Mouse (Mus musculus): Measurements from ENCODE around the gene Srrm1. TPM values are rescaled to one million over a fixed set of nuclear protein-coding genes. Genes with fewer than 3 reads are reported as not detected.

Gene Srrm1
- polyA plus RNA-seq (2014; fragmentation: Nextera tagmentation; extraction: Ambion mirVana), result 160 and 179 TPM in 2 replicates

GRCm38 (mm10) chr4:135353066-135353793 is at the start of gene Srrm1:
TSS of gene Srrm1 (minus strand) at chr4:135353321.
- H3K27ac ChIP-seq (replicated peaks; ENCODE audit: low read depth, low read length), result peak within 1 kb of the TSS; percentile 92
- H3K4me1 ChIP-seq (ENCODE audit: control insufficient read depth, insufficient read depth, low read length), result peaks cover 20% of the 10 kb centered on the region
- H3K9me3 ChIP-seq (ENCODE audit: control insufficient read depth, low read length), result no peaks in the 10 kb centered on the region
- H3K4me2 ChIP-seq (ENCODE audit: low read length), result peak within 1 kb of the TSS; percentile 90
- DNase-seq (peak; percentile 100), ATAC-seq (ENCODE audit: low FRiP score, low TSS enrichment) (peak; percentile 95)
- peak within 1 kb of the TSS; percentile 94 for H3K9ac ChIP-seq (replicated peaks; ENCODE audit: low read length)
- no peaks in the 10 kb centered on the region for H3K36me3 ChIP-seq (ENCODE audit: control insufficient read depth, insufficient read depth, low read length)
- WGBS, result under 1% methylated on average over 68 of the region's 69 CpGs
- H3K27me3 ChIP-seq (ENCODE audit: control insufficient read depth, insufficient read depth, low read length), result no peaks in the 10 kb centered on the region
- H3K4me3 ChIP-seq (replicated peaks; ENCODE audit: low read depth, low read length), result peak within 1 kb of the TSS; percentile 99

GRCm38 (mm10) chr4:135401881-135402280 is 48.8 kb upstream of the Srrm1 start:
- H3K4me3 ChIP-seq (replicated peaks; ENCODE audit: low read depth, low read length), result no peak overlapping the region
- 15% methylated on average over 7 of the region's 7 CpGs for WGBS
- no peaks in the 10 kb centered on the region for H3K36me3 ChIP-seq (ENCODE audit: control insufficient read depth, insufficient read depth, low read length)
- peak; percentile 24 for DNase-seq
- no peaks in the 10 kb centered on the region for H3K9me3 ChIP-seq (ENCODE audit: control insufficient read depth, low read length)
- H3K27me3 ChIP-seq (ENCODE audit: control insufficient read depth, insufficient read depth, low read length), result peaks cover 29% of the 10 kb centered on the region
- no peaks in the 10 kb centered on the region for H3K4me1 ChIP-seq (ENCODE audit: control insufficient read depth, insufficient read depth, low read length)
- H3K27ac ChIP-seq (replicated peaks; ENCODE audit: low read depth, low read length), result no peak overlapping the region
- ATAC-seq (ENCODE audit: low FRiP score, low TSS enrichment), result no peak
- H3K9ac ChIP-seq (replicated peaks; ENCODE audit: low read length), result no peak overlapping the region
- no peak overlapping the region for H3K4me2 ChIP-seq (ENCODE audit: low read length)

GRCm38 (mm10) chr4:135397991-135398390 is 44.9 kb upstream of the Srrm1 start, which contains the start of gene Ncmap:
TSS of gene Ncmap (minus strand) at chr4:135398227.
- Histone ChIP-seq H3K4me1 (ENCODE audit: control insufficient read depth, insufficient read depth, low read length) (no peaks in the 10 kb centered on the region), H3K9me3 (ENCODE audit: control insufficient read depth, low read length) (no peaks in the 10 kb centered on the region), H3K9ac (replicated peaks; ENCODE audit: low read length) (peak within 1 kb of the TSS; percentile 37; the same call in 1 of the 2 replicates), H3K36me3 (ENCODE audit: control insufficient read depth, insufficient read depth, low read length) (no peaks in the 10 kb centered on the region), H3K4me3 (replicated peaks; ENCODE audit: low read depth, low read length) (peak within 1 kb of the TSS; percentile 24), H3K27me3 (ENCODE audit: control insufficient read depth, insufficient read depth, low read length) (peaks cover 33% of the 10 kb centered on the region), H3K4me2 (ENCODE audit: low read length) (peak within 1 kb of the TSS; percentile 51), H3K27ac (replicated peaks; ENCODE audit: low read depth, low read length) (no peak within 1 kb of the TSS)
- ATAC-seq (ENCODE audit: low FRiP score, low TSS enrichment) (no peak), DNase-seq (peak; percentile 12)
- WGBS, result 2% methylated on average over 29 of the region's 29 CpGs

- H3K4me1 ChIP-seq (ENCODE audit: control insufficient read depth, insufficient read depth, low read length), result no peaks in the 10 kb centered on the region
- H3K4me2 ChIP-seq (ENCODE audit: low read length), result peak overlapping the region; percentile 51
- ATAC-seq (ENCODE audit: low FRiP score, low TSS enrichment) (no peak), DNase-seq (peak; percentile 24)
- H3K36me3 ChIP-seq (ENCODE audit: control insufficient read depth, insufficient read depth, low read length), result no peaks in the 10 kb centered on the region
- peaks cover 33% of the 10 kb centered on the region for H3K27me3 ChIP-seq (ENCODE audit: control insufficient read depth, insufficient read depth, low read length)
- 5% methylated on average over 16 of the region's 16 CpGs for WGBS
- H3K27ac ChIP-seq (replicated peaks; ENCODE audit: low read depth, low read length), result no peak overlapping the region
- H3K9me3 ChIP-seq (ENCODE audit: control insufficient read depth, low read length), result no peaks in the 10 kb centered on the region
- peak overlapping the region; percentile 37; the same call in 1 of the 2 replicates for H3K9ac ChIP-seq (replicated peaks; ENCODE audit: low read length)
- peak overlapping the region; percentile 24 for H3K4me3 ChIP-seq (replicated peaks; ENCODE audit: low read depth, low read length)
These were observed 44.4 kb upstream of the Srrm1 start for GRCm38 (mm10) chr4:135397551-135397950.

GRCm38 (mm10) chr4:135396303-135396702 is 43.2 kb upstream of the Srrm1 start:
- Histone ChIP-seq H3K4me2 (ENCODE audit: low read length) (no peak overlapping the region), H3K4me1 (ENCODE audit: control insufficient read depth, insufficient read depth, low read length) (no peaks in the 10 kb centered on the region), H3K36me3 (ENCODE audit: control insufficient read depth, insufficient read depth, low read length) (no peaks in the 10 kb centered on the region), H3K9ac (replicated peaks; ENCODE audit: low read length) (no peak overlapping the region), H3K27me3 (ENCODE audit: control insufficient read depth, insufficient read depth, low read length) (peaks cover 33% of the 10 kb centered on the region), H3K4me3 (replicated peaks; ENCODE audit: low read depth, low read length) (no peak overlapping the region), H3K27ac (replicated peaks; ENCODE audit: low read depth, low read length) (no peak overlapping the region), H3K9me3 (ENCODE audit: control insufficient read depth, low read length) (no peaks in the 10 kb centered on the region)
- ATAC-seq (ENCODE audit: low FRiP score, low TSS enrichment) (no peak), DNase-seq (no peak)
- WGBS, result 90% methylated on average over 5 of the region's 5 CpGs

- Histone ChIP-seq H3K4me2 (ENCODE audit: low read length) (no peak overlapping the region), H3K9ac (replicated peaks; ENCODE audit: low read length) (no peak overlapping the region), H3K27ac (replicated peaks; ENCODE audit: low read depth, low read length) (no peak overlapping the region), H3K36me3 (ENCODE audit: control insufficient read depth, insufficient read depth, low read length) (no peaks in the 10 kb centered on the region), H3K4me3 (replicated peaks; ENCODE audit: low read depth, low read length) (no peak overlapping the region), H3K27me3 (ENCODE audit: control insufficient read depth, insufficient read depth, low read length) (peaks cover 33% of the 10 kb centered on the region), H3K9me3 (ENCODE audit: control insufficient read depth, low read length) (no peaks in the 10 kb centered on the region), H3K4me1 (ENCODE audit: control insufficient read depth, insufficient read depth, low read length) (no peaks in the 10 kb centered on the region)
- no peak for DNase-seq
- ATAC-seq (ENCODE audit: low FRiP score, low TSS enrichment), result no peak
- WGBS, result 93% methylated on average over 4 of the region's 4 CpGs
These were observed 42.3 kb upstream of the Srrm1 start for GRCm38 (mm10) chr4:135395375-135395774.

- H3K9ac ChIP-seq (replicated peaks; ENCODE audit: low read length), result no peak overlapping the region
- H3K4me2 ChIP-seq (ENCODE audit: low read length), result no peak overlapping the region
- H3K27ac ChIP-seq (replicated peaks; ENCODE audit: low read depth, low read length), result no peak overlapping the region
- H3K36me3 ChIP-seq (ENCODE audit: control insufficient read depth, insufficient read depth, low read length), result no peaks in the 10 kb centered on the region
- WGBS, result 82% methylated on average over 7 of the region's 7 CpGs
- H3K9me3 ChIP-seq (ENCODE audit: control insufficient read depth, low read length), result no peaks in the 10 kb centered on the region
- H3K27me3 ChIP-seq (ENCODE audit: control insufficient read depth, insufficient read depth, low read length), result peaks cover 30% of the 10 kb centered on the region
- H3K4me1 ChIP-seq (ENCODE audit: control insufficient read depth, insufficient read depth, low read length), result no peaks in the 10 kb centered on the region
- ATAC-seq (ENCODE audit: low FRiP score, low TSS enrichment) (no peak), DNase-seq (no peak)
- H3K4me3 ChIP-seq (replicated peaks; ENCODE audit: low read depth, low read length), result no peak overlapping the region
These were observed 41.5 kb upstream of the Srrm1 start for GRCm38 (mm10) chr4:135394666-135395065.

- Histone ChIP-seq H3K27ac (replicated peaks; ENCODE audit: low read depth, low read length) (no peak overlapping the region), H3K4me2 (ENCODE audit: low read length) (no peak overlapping the region), H3K9ac (replicated peaks; ENCODE audit: low read length) (no peak overlapping the region), H3K36me3 (ENCODE audit: control insufficient read depth, insufficient read depth, low read length) (no peaks in the 10 kb centered on the region), H3K27me3 (ENCODE audit: control insufficient read depth, insufficient read depth, low read length) (peaks cover 18% of the 10 kb centered on the region), H3K4me1 (ENCODE audit: control insufficient read depth, insufficient read depth, low read length) (no peaks in the 10 kb centered on the region), H3K4me3 (replicated peaks; ENCODE audit: low read depth, low read length) (no peak overlapping the region), H3K9me3 (ENCODE audit: control insufficient read depth, low read length) (no peaks in the 10 kb centered on the region)
- DNase-seq (no peak), ATAC-seq (ENCODE audit: low FRiP score, low TSS enrichment) (no peak)
- 79% methylated on average over 6 of the region's 6 CpGs for WGBS
These were observed 40.3 kb upstream of the Srrm1 start for GRCm38 (mm10) chr4:135393381-135393780.

- no peak overlapping the region for H3K4me3 ChIP-seq (replicated peaks; ENCODE audit: low read depth, low read length)
- H3K27ac ChIP-seq (replicated peaks; ENCODE audit: low read depth, low read length), result no peak overlapping the region
- DNase-seq (no peak), ATAC-seq (ENCODE audit: low FRiP score, low TSS enrichment) (no peak)
- H3K27me3 ChIP-seq (ENCODE audit: control insufficient read depth, insufficient read depth, low read length), result peaks cover 13% of the 10 kb centered on the region
- no peak overlapping the region for H3K4me2 ChIP-seq (ENCODE audit: low read length)
- 74% methylated on average over 3 of the region's 3 CpGs for WGBS
- H3K9me3 ChIP-seq (ENCODE audit: control insufficient read depth, low read length), result no peaks in the 10 kb centered on the region
- H3K4me1 ChIP-seq (ENCODE audit: control insufficient read depth, insufficient read depth, low read length), result no peaks in the 10 kb centered on the region
- H3K36me3 ChIP-seq (ENCODE audit: control insufficient read depth, insufficient read depth, low read length), result no peaks in the 10 kb centered on the region
- H3K9ac ChIP-seq (replicated peaks; ENCODE audit: low read length), result no peak overlapping the region
These were observed 39.7 kb upstream of the Srrm1 start for GRCm38 (mm10) chr4:135392801-135393200.
